Mouse (Mus musculus): Measurements from ENCODE around the gene Grtp1.

The Grtp1 gene

GRCm38 (mm10) chr8:13177173-13177852, 23.1 kb downstream of the Grtp1 start:
- in situ Hi-C loops (cut with MseI, MboI) = no loop called here

- in situ Hi-C loops (cut with MseI, MboI) = no loop called here
Measured at GRCm38 (mm10) chr8:13175650-13176049, 24.8 kb downstream of the Grtp1 start.

DNA sequence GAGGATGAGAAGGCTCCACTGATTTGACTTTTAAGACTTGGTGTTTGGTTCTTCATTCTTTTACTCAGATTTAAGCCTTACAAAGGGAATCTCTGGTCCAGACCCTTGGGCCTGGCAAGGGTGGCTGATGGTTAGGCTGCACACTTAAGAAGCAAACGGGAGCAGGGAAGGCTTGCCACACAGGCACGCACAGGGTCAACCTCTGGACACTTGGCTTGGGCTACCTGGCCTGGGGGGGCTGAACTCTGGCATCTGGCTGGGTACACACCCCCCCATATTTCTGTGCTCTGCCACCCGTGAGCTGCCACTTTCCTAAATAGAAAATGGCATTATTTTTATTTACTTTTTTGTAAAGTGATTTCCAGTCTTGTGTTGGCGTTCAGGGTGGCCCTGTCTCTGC, 25.6 kb downstream of the Grtp1 start:
- in situ Hi-C loops (cut with MseI, MboI) = no loop called here

GRCm38 (mm10) chr8:13174305-13174704, 26.1 kb downstream of the Grtp1 start:
- in situ Hi-C loops (cut with MseI, MboI) = no loop called here

DNA sequence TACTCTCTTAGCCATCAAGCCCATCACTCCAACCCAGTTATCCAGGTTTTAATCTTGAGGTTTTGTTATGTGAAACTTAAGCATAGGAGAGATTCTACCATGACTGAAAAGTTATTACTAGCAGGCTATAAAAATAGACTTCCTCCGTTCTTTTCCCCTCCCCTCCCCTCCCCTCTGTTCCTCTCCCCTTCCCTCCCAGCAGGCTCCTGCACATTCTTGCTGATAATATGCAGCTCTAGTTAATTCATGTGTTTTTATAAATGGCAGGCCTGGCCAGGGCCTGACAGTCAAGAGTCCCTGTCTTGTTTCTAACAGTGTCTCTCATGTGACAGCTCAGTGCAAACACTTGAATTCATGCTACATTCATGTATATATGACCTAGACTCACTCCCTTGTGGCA, 29.9 kb downstream of the Grtp1 start:
- in situ Hi-C loops (cut with MseI, MboI) = no loop called here

- in situ Hi-C loops (cut with MseI, MboI) = no loop called here
Measured at GRCm38 (mm10) chr8:13164361-13164760, 36.1 kb downstream of the Grtp1 start.

DNA sequence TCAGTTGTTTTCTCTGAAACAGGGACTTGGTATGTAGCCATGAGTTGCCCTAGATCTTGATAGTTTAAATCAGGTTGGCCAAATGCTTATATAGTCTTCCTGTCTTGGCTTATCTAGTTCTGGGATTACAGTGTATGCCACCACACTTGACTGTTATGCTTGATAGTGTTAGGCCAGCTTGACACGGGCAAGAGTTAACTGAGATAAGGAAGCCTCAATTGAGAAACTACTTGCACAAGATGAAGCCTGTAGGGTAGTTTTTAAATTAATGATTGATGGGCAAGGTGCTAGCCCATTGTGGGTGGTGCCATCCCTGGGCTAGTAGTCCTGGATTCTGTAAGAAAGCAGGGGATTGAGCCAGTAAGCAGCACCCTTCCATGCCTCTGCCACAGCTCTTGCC, 36.9 kb downstream of the Grtp1 start:
- in situ Hi-C loops (cut with MseI, MboI) = no loop called here

GRCm38 (mm10) chr8:13162098-13162497, 38.3 kb downstream of the Grtp1 start:
- in situ Hi-C loops (cut with MseI, MboI) = no loop called here

DNA sequence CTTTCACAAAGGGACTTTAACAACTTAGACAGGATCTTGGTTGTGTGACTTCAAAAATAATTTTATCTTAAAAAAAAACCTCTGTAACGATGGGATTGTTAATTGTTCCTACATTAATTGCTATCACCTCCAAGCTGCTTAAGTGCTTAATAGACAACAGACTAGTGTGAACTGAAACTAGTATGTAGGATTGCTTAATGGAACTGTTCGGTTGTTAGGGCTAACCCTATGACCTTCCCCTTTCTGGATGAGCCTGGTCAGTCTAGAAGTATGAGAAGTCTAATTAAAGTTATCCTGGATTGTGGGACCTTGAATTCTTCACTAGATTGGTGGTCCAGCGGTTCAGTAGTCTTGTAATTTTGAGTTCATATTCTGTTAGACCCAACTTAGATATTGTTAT, 39.7 kb downstream of the Grtp1 start:
- in situ Hi-C loops (cut with MseI, MboI) = no loop called here

GRCm38 (mm10) chr8:13159377-13159881, 41.0 kb downstream of the Grtp1 start:
- in situ Hi-C loops (cut with MseI, MboI) = no loop called here

GRCm38 (mm10) chr8:13158718-13159376, 41.6 kb downstream of the Grtp1 start, which contains the start of gene Lamp1:
Gene Lamp1 (plus strand): TSS chr8:13159161.
- in situ Hi-C loops (cut with MseI, MboI) = no loop called here

- in situ Hi-C loops (cut with MseI, MboI) = no loop called here
Measured at GRCm38 (mm10) chr8:13156327-13157097, 43.9 kb downstream of the Grtp1 start.

DNA sequence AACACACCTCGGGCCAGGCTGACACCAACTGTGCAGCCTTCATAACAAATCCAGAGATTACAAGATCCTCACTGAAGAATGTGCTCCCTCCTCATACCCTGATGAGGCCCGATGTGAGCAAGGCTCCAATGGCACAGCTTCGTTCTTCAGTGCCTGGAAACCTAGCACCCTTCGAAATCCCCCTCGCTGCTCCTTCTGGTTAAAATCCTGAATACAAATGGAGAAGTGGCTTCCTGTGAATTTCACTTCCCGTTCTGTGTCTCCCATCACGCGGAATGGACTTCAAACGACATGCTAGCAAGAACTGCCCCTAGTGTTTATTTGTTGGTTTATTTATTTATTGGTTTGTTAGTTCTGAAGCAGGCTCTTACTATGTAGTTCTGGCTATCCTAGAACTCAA, 45.1 kb downstream of the Grtp1 start:
- in situ Hi-C loops (cut with MseI, MboI) = no loop called here

DNA sequence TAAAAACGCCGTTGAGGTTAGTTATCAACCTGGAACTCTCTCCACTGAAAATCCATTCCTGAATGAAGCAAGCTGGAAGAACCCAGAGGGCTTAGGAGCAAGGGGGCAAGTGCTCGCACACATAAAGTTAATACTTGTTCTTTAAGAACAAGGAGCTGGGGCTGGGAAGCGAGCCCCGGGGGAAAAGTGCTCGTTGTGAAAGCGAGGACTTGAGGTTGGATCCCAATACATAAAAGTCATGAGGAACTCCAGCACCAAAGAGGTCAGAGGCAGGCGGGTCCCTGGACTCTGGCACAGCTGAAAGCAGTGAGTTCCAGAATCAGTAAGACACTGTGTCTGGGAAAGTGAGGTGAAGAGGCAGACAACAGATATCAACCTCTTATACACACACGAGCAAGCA, 46.3 kb downstream of the Grtp1 start:
- in situ Hi-C loops (cut with MseI, MboI) = no loop called here

GRCm38 (mm10) chr8:13150929-13151328, 49.5 kb downstream of the Grtp1 start:
- in situ Hi-C loops (cut with MseI, MboI) = no loop called here

DNA sequence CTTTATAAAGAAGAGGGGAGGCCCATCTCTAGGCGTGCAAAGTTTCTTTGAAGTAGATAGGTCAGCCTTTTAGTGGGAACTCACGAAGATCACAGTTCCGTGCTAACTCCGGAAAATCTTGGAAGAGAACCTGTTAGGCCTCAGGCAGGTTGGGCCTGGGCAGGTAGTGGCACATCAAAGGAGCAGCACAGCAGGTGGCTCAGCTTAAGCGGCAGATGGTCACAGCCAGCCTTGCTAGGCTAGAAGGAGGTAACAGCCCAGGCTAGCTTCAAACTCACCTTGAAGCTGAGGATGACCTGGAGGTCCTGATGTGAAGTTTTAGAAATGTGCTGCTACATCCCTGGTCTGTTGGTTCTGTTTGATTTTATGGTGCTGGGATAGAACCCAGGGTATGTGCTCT, 50.6 kb downstream of the Grtp1 start:
- in situ Hi-C loops (cut with MseI, MboI) = no loop called here

- in situ Hi-C loops (cut with MseI, MboI) = no loop called here
Measured at GRCm38 (mm10) chr8:13149287-13149686, 51.1 kb downstream of the Grtp1 start.

GRCm38 (mm10) chr8:13148476-13148875, 51.9 kb downstream of the Grtp1 start:
- in situ Hi-C loops (cut with MseI, MboI) = no loop called here

DNA sequence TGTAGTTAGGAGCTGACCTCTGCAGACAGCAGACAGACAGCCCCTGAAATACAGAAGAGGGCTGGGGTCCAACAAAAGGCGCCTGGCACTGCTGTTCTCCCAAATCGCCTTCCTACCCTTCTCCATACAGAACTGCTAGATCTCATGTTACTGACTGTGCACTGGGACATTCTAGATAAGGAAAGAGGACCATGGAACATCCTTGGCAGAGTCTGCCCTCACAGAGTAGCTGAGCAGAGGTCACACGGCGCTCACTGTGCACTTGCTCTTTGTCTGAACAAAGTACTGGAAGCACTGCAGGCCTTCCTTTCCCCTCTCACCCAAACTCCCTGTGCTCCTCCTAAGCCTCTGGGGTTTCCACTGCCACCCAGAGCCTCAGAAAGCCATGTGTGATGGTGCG, 58.7 kb downstream of the Grtp1 start:
- in situ Hi-C loops (cut with MseI, MboI) = no loop called here

DNA sequence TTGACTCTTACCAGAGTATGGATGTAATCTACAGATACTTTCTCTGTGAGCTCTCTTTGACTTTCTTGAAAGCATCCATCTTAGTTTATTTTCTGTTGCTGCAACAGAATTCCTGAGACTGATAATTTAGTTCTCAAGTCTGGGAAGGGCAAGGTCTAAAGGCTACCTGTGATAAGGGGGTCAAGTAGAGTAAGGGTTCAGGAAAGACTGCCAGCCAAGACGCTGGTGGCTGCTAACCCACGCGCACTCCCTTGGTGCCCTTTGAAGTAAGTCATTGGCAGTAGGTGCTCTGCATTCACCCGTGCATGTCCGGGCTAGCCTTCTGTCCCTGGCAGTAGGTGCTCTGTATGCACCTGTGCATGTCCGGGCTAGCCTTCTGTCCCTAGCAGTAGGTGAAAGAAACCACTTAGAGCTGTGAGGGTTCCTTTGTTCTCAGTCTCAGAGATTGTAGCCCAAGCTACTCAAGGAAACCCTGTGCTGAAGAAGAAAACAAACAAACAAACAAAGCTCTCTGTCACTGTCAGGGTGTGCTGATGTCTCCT, 60.7 kb downstream of the Grtp1 start:
- in situ Hi-C loops (cut with MseI, MboI) = loop anchor here in 1 of 2 experiments (10.0 kb wide), 1 partner anchor 165 kb away; no protein-coding TSS in a partner anchor

GRCm38 (mm10) chr8:13132220-13132619, 68.2 kb downstream of the Grtp1 start:
- in situ Hi-C loops (cut with MseI, MboI) = loop anchor here in 1 of 2 experiments (10.0 kb wide), 1 partner anchor 157 kb away; no protein-coding TSS in a partner anchor

GRCm38 (mm10) chr8:13124897-13125296, 75.5 kb downstream of the Grtp1 start:
- in situ Hi-C loops (cut with MseI, MboI) = no loop called here
